Mouse (Mus musculus): ENCODE measurements around the gene RPS10-NUDT3. TPM values are rescaled to one million over a fixed set of nuclear protein-coding genes. Genes with fewer than 3 reads are reported as not detected.
A peak's percentile ranks its signal among the peaks of the same experiment; 100 is the strongest.

RPS10-NUDT3 gene
- polyA plus RNA-seq, 1 experiment from 2014 or later: not detected

GRCm38 (mm10) chr17:27588231-27588630, 46.8 kb downstream of the RPS10-NUDT3 start:
- H3K36me3 ChIP-seq (ENCODE audit: control insufficient read depth, insufficient read depth, low read length): peaks cover 9% of the 10 kb centered on the region
- H3K4me2 ChIP-seq (ENCODE audit: low read length): no peak overlapping the region
- no peaks in the 10 kb centered on the region for H3K4me1 ChIP-seq (ENCODE audit: control insufficient read depth, insufficient read depth, low read length)
- H3K9me3 ChIP-seq (replicated peaks; ENCODE audit: control insufficient read depth, low read length, poor library complexity, severe bottlenecking): no peaks in the 10 kb centered on the region
- no peak overlapping the region for H3K27ac ChIP-seq (ENCODE audit: low read length)
- H3K27me3 ChIP-seq (ENCODE audit: control insufficient read depth, insufficient read depth, low read depth, low read length): no peaks in the 10 kb centered on the region
- ATAC-seq: no peak
- no peak overlapping the region for H3K9ac ChIP-seq (ENCODE audit: low read depth, low read length)
- H3K4me3 ChIP-seq (ENCODE audit: low read depth, low read length): no peak overlapping the region
- WGBS: 89% methylated on average over 8 of the region's 8 CpGs

- no peak overlapping the region for H3K9ac ChIP-seq (ENCODE audit: low read depth, low read length)
- H3K4me2 ChIP-seq (ENCODE audit: low read length): no peak overlapping the region
- H3K4me1 ChIP-seq (ENCODE audit: control insufficient read depth, insufficient read depth, low read length): no peaks in the 10 kb centered on the region
- H3K9me3 ChIP-seq (replicated peaks; ENCODE audit: control insufficient read depth, low read length, poor library complexity, severe bottlenecking): no peaks in the 10 kb centered on the region
- no peaks in the 10 kb centered on the region for H3K27me3 ChIP-seq (ENCODE audit: control insufficient read depth, insufficient read depth, low read depth, low read length)
- H3K36me3 ChIP-seq (ENCODE audit: control insufficient read depth, insufficient read depth, low read length): peaks cover 4% of the 10 kb centered on the region
- H3K27ac ChIP-seq (ENCODE audit: low read length): no peak overlapping the region
- no peak overlapping the region for H3K4me3 ChIP-seq (ENCODE audit: low read depth, low read length)
- 78% methylated on average over 12 of the region's 12 CpGs for WGBS
- ATAC-seq: no peak
Observed at GRCm38 (mm10) chr17:27587252-27587651, 47.8 kb downstream of the RPS10-NUDT3 start.

DNA sequence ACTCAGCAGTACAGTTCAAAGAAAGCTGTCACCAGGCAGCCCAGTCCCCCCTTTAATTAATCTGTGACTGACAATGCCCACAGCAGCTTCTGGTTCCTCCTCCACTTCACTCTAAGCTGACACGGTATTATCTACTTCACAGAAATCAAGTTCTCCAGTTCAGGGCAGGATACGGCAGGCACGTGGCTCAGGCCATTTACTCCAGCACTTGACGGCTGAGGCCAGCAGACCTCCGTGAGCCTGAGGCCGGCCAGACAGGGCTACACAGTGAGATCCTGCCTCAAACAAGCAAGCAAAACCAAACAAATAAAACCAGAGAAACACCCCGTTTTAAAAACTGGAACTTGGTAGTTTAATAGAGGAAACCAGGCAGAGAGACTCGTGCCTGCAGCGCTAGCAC, 48.4 kb downstream of the RPS10-NUDT3 start:
- no peak for ATAC-seq
- Histone ChIP-seq H3K9me3 (replicated peaks; ENCODE audit: control insufficient read depth, low read length, poor library complexity, severe bottlenecking) (no peaks in the 10 kb centered on the region), H3K4me3 (ENCODE audit: low read depth, low read length) (no peak overlapping the region), H3K36me3 (ENCODE audit: control insufficient read depth, insufficient read depth, low read length) (peaks cover 6% of the 10 kb centered on the region), H3K27ac (ENCODE audit: low read length) (no peak overlapping the region), H3K27me3 (ENCODE audit: control insufficient read depth, insufficient read depth, low read depth, low read length) (no peaks in the 10 kb centered on the region), H3K4me1 (ENCODE audit: control insufficient read depth, insufficient read depth, low read length) (no peaks in the 10 kb centered on the region), H3K9ac (ENCODE audit: low read depth, low read length) (no peak overlapping the region), H3K4me2 (ENCODE audit: low read length) (no peak overlapping the region)
- 66% methylated on average over 9 of the region's 9 CpGs for WGBS

GRCm38 (mm10) chr17:27583185-27583894, 51.7 kb downstream of the RPS10-NUDT3 start:
- H3K4me3 ChIP-seq (ENCODE audit: low read depth, low read length): no peak overlapping the region
- H3K9ac ChIP-seq (ENCODE audit: low read depth, low read length): no peak overlapping the region
- H3K4me2 ChIP-seq (ENCODE audit: low read length): no peak overlapping the region
- H3K4me1 ChIP-seq (ENCODE audit: control insufficient read depth, insufficient read depth, low read length): no peaks in the 10 kb centered on the region
- no peaks in the 10 kb centered on the region for H3K27me3 ChIP-seq (ENCODE audit: control insufficient read depth, insufficient read depth, low read depth, low read length)
- 93% methylated on average over 13 of the region's 13 CpGs for WGBS
- no peaks in the 10 kb centered on the region for H3K9me3 ChIP-seq (replicated peaks; ENCODE audit: control insufficient read depth, low read length, poor library complexity, severe bottlenecking)
- H3K27ac ChIP-seq (ENCODE audit: low read length): no peak overlapping the region
- H3K36me3 ChIP-seq (ENCODE audit: control insufficient read depth, insufficient read depth, low read length): peaks cover 11% of the 10 kb centered on the region
- no peak for ATAC-seq

DNA sequence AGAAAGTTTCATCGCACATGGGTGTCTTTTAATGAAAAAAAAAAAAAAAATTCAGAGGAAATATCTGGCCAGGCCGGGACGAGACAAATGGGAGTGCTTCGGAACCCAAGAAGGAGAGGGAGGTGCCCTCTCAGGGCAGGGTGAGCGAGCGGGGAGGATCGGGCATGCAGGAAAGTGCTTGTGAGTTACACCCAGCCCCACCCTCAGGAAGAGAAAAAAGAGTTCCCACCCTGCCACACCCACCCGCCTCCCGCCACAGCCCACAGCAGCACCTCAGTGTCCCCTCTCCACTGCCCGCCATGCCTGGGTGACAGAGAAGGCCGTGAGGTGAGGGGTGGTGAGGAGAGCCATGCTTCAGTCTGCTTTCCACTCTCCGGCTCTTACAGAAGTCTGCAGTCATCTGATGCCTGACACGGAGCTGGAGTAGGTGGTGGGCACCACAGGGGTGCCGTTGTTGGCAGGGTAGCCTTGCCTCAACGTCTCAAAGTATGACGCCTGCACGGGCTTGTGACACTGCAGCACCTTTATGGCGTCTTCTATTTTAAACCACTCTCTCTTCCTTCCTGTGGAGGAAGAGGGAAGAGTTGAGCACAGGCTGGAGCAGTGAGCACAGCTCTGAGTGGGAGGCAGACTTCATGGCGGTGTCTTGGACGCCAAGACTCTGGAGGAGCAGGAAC, 54.5 kb downstream of the RPS10-NUDT3 start:
- 87% methylated on average over 20 of the region's 20 CpGs for WGBS
- H3K9me3 ChIP-seq (replicated peaks; ENCODE audit: control insufficient read depth, low read length, poor library complexity, severe bottlenecking): no peaks in the 10 kb centered on the region
- H3K4me1 ChIP-seq (ENCODE audit: control insufficient read depth, insufficient read depth, low read length): no peaks in the 10 kb centered on the region
- H3K9ac ChIP-seq (ENCODE audit: low read depth, low read length): no peak overlapping the region
- peaks cover 13% of the 10 kb centered on the region for H3K36me3 ChIP-seq (ENCODE audit: control insufficient read depth, insufficient read depth, low read length)
- H3K27ac ChIP-seq (ENCODE audit: low read length): no peak overlapping the region
- no peak overlapping the region for H3K4me2 ChIP-seq (ENCODE audit: low read length)
- ATAC-seq: no peak
- H3K4me3 ChIP-seq (ENCODE audit: low read depth, low read length): no peak overlapping the region
- H3K27me3 ChIP-seq (ENCODE audit: control insufficient read depth, insufficient read depth, low read depth, low read length): no peaks in the 10 kb centered on the region

DNA sequence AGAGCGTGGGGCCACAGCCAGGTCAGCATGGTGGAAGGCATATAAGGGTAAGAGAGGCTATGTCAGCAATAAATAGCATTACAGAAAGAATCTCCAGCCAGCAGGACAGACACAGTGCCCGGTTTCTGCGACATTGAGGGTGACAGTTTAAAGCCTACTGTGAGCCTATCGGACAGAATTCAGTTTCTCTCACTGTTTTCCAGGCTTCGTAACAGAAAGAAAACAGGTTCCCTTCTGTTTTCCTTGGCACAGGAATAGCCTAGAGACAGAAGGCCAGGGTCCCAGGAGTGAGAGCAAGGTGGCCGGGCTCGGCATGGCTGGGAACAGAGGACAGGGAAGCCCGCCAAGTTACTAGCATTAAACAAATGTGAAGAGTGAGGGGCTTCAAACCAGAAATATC, 55.2 kb downstream of the RPS10-NUDT3 start:
- Histone ChIP-seq H3K9ac (ENCODE audit: low read depth, low read length) (no peak overlapping the region), H3K4me1 (ENCODE audit: control insufficient read depth, insufficient read depth, low read length) (no peaks in the 10 kb centered on the region), H3K9me3 (replicated peaks; ENCODE audit: control insufficient read depth, low read length, poor library complexity, severe bottlenecking) (no peaks in the 10 kb centered on the region), H3K36me3 (ENCODE audit: control insufficient read depth, insufficient read depth, low read length) (peaks cover 13% of the 10 kb centered on the region), H3K27me3 (ENCODE audit: control insufficient read depth, insufficient read depth, low read depth, low read length) (no peaks in the 10 kb centered on the region), H3K4me2 (ENCODE audit: low read length) (no peak overlapping the region), H3K27ac (ENCODE audit: low read length) (peak overlapping the region; percentile 28; the same call in 1 of the 2 replicates), H3K4me3 (ENCODE audit: low read depth, low read length) (no peak overlapping the region)
- no peak for ATAC-seq
- 85% methylated on average over 8 of the region's 8 CpGs for WGBS

- WGBS: 92% methylated on average over 10 of the region's 10 CpGs
- no peaks in the 10 kb centered on the region for H3K9me3 ChIP-seq (replicated peaks; ENCODE audit: control insufficient read depth, low read length, poor library complexity, severe bottlenecking)
- H3K36me3 ChIP-seq (ENCODE audit: control insufficient read depth, insufficient read depth, low read length): peaks cover 13% of the 10 kb centered on the region
- H3K27ac ChIP-seq (ENCODE audit: low read length): peak overlapping the region; percentile 55
- H3K27me3 ChIP-seq (ENCODE audit: control insufficient read depth, insufficient read depth, low read depth, low read length): no peaks in the 10 kb centered on the region
- no peak overlapping the region for H3K4me3 ChIP-seq (ENCODE audit: low read depth, low read length)
- no peaks in the 10 kb centered on the region for H3K4me1 ChIP-seq (ENCODE audit: control insufficient read depth, insufficient read depth, low read length)
- no peak overlapping the region for H3K4me2 ChIP-seq (ENCODE audit: low read length)
- peak; percentile 22; the same call in 1 of the 2 replicates for ATAC-seq
- H3K9ac ChIP-seq (ENCODE audit: low read depth, low read length): no peak overlapping the region
Observed at GRCm38 (mm10) chr17:27578487-27578886, 56.5 kb downstream of the RPS10-NUDT3 start.

DNA sequence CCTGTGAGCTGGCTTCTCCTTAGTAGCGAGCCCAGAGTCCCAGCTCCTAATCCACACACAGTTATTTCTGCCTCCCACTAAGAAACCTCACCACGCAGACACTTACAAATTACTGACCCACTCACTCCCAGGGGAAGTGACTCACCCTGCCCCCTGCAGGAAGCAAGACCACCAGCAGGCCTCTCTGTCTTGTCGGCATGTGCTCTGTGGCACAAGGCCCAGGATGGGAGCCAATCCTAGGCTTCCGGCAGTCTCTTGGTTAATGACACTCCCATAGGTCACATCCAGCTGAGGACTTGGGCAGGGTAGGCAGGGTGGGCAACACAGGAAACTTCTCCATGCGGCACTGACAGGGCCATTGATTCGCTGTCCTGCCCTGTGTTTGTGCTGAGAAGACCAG, 57.6 kb downstream of the RPS10-NUDT3 start:
- Histone ChIP-seq H3K9me3 (replicated peaks; ENCODE audit: control insufficient read depth, low read length, poor library complexity, severe bottlenecking) (no peaks in the 10 kb centered on the region), H3K36me3 (ENCODE audit: control insufficient read depth, insufficient read depth, low read length) (peaks cover 13% of the 10 kb centered on the region), H3K4me2 (ENCODE audit: low read length) (no peak overlapping the region), H3K4me1 (ENCODE audit: control insufficient read depth, insufficient read depth, low read length) (no peaks in the 10 kb centered on the region), H3K9ac (ENCODE audit: low read depth, low read length) (no peak overlapping the region), H3K4me3 (ENCODE audit: low read depth, low read length) (no peak overlapping the region), H3K27me3 (ENCODE audit: control insufficient read depth, insufficient read depth, low read depth, low read length) (no peaks in the 10 kb centered on the region), H3K27ac (ENCODE audit: low read length) (peak overlapping the region; percentile 5; the same call in 1 of the 2 replicates)
- no peak for ATAC-seq
- WGBS: 74% methylated on average over 6 of the region's 6 CpGs

GRCm38 (mm10) chr17:27576056-27576455, 59.0 kb downstream of the RPS10-NUDT3 start:
- H3K9ac ChIP-seq (ENCODE audit: low read depth, low read length): no peak overlapping the region
- 94% methylated on average over 7 of the region's 7 CpGs for WGBS
- no peak overlapping the region for H3K4me3 ChIP-seq (ENCODE audit: low read depth, low read length)
- no peak overlapping the region for H3K4me2 ChIP-seq (ENCODE audit: low read length)
- no peaks in the 10 kb centered on the region for H3K27me3 ChIP-seq (ENCODE audit: control insufficient read depth, insufficient read depth, low read depth, low read length)
- no peaks in the 10 kb centered on the region for H3K9me3 ChIP-seq (replicated peaks; ENCODE audit: control insufficient read depth, low read length, poor library complexity, severe bottlenecking)
- H3K36me3 ChIP-seq (ENCODE audit: control insufficient read depth, insufficient read depth, low read length): peaks cover 11% of the 10 kb centered on the region
- no peaks in the 10 kb centered on the region for H3K4me1 ChIP-seq (ENCODE audit: control insufficient read depth, insufficient read depth, low read length)
- H3K27ac ChIP-seq (ENCODE audit: low read length): no peak overlapping the region
- no peak for ATAC-seq

All from midbrain, embryonic 16.5 days (tissue).